Mouse (Mus musculus) kidney, adult 2 months (tissue): Measurements from ENCODE around the gene Arid1b. TPM values are rescaled to one million over a fixed set of nuclear protein-coding genes. Genes with fewer than 3 reads are reported as not detected.

ENCODE experiments used
- DNase-seq: peaks from one replicate; pipeline ENCODE4 v3.0.0; 2021
- H3K27ac ChIP-seq: fragments of 200-500 bp; 2 replicates; pipeline ENCODE4 v1.5.1; 2012; ENCODE audit warnings: low read depth, low read length, control low read depth, inconsistent platforms; ENCODE audit not compliant: insufficient read depth
- H3K27me3 ChIP-seq: fragments of 200-500 bp; replicated peaks from 2 replicates; pipeline ENCODE4 v1.6.1; 2012; ENCODE audit warnings: mild to moderate bottlenecking, moderate library complexity, low read length, inconsistent platforms; ENCODE audit not compliant: control insufficient read depth, insufficient read depth
- H3K36me3 ChIP-seq: fragments of 200-500 bp; 2 replicates; pipeline ENCODE4 v1.6.1; 2012; ENCODE audit warnings: mild to moderate bottlenecking, moderate library complexity, low read length, inconsistent platforms; ENCODE audit not compliant: control insufficient read depth, insufficient read depth
- H3K4me1 ChIP-seq: fragments of 200-500 bp; 2 replicates; pipeline ENCODE4 v1.6.1; 2011; ENCODE audit warnings: low read length; ENCODE audit not compliant: control insufficient read depth, insufficient read depth
- H3K4me3 ChIP-seq: fragments of 200-500 bp; 2 replicates; pipeline ENCODE4 v1.5.1; 2011; ENCODE audit warnings: mild to moderate bottlenecking, low read depth, low read length, control low read depth; ENCODE audit not compliant: insufficient read depth
- CTCF ChIP-seq: fragments of 200-500 bp; conservative IDR thresholded peaks from 2 replicates; pipeline ENCODE4 v1.5.1; 2011; ENCODE audit warnings: low read depth, mild to moderate bottlenecking, control low read depth, low read length, moderate library complexity, mixed read lengths; ENCODE audit not compliant: insufficient read depth, insufficient read length
- POLR2A ChIP-seq: fragments of 200-500 bp; IDR thresholded peaks from one replicate; pipeline ENCODE4 v1.6.1; 2011; ENCODE audit warnings: low read depth, low read length, control low read depth
- WGBS: fragments of 180-500 bp; shearing (Covaris S2); methylation state at CpG from one replicate; pipeline ENCODE4 v1.1.7; 2018; 5-methylcytosine and 5-hydroxymethylcytosine counted together
- polyA plus RNA-seq: library from polyadenylated mRNA; depleted of rRNA; stranded (reverse); fragments of >200 nt; gene quantifications from 2 replicates; pipeline ENCODE4 v1.2.3, GENCODE M21; 2012

Arid1b gene
- polyA plus RNA-seq, 1 experiment: 20.6 TPM

DNA sequence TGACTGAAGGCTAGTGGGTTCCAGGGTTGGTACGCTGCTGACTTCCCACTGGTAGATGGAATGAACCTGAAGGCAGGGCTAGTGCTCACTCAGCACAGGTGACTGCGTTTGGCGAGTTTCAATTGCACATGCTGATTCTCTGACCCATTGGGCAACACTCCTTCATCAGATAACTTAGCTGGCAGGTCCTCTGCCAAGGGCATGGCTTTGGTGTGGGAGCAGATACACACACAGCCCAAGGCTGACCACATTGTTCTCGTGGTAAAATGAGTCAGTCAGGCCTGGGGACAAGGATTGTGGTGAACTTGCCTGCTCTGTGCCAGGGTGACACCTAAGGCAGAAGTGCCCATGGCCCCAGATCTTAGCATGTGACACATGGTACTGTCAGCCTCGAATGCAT is 100.5 kb downstream of the Arid1b start:
- 45% methylated on average over 5 of the region's 5 CpGs for WGBS
- Histone ChIP-seq H3K36me3 (no peaks in the 10 kb centered on the region), H3K4me3 (no peak overlapping the region), H3K27ac (no peak overlapping the region), H3K4me1 (peaks cover 36% of the 10 kb centered on the region), H3K27me3 (no peaks in the 10 kb centered on the region)
- TF ChIP-seq CTCF (no peak), POLR2A (no peak)
- peak; percentile 58 for DNase-seq

DNA sequence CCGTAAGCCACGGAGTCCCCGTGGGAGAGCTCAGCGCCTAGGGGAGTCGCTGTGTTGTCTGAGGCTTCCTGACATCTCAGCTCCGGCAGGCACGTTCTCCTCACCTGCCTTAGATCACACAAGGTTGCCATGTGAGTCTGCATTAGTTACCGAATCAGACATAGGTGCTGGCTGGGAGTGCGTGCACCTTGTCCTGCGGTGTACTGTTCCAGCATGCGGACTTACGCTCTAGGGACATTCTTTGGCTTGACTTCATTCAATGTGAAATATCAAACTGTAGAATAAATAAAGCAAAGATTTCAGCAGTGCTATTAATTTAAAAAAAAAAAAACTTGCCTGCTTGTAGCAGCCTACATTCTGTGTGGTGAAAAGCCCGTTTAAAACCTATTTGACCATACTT is 101.6 kb downstream of the Arid1b start:
- DNase-seq: no peak
- Histone ChIP-seq H3K36me3 (no peaks in the 10 kb centered on the region), H3K27ac (peak overlapping the region; percentile 21; the same call in 1 of the 2 replicates), H3K4me1 (peaks cover 29% of the 10 kb centered on the region), H3K27me3 (no peaks in the 10 kb centered on the region), H3K4me3 (no peak overlapping the region)
- WGBS: 68% methylated on average over 13 of the region's 13 CpGs
- no peak for TF ChIP-seq POLR2A
- no peak for TF ChIP-seq CTCF

- 91% methylated on average over 4 of the region's 4 CpGs for WGBS
- H3K27ac ChIP-seq: peak overlapping the region; percentile 42; the same call in 1 of the 2 replicates
- no peak for DNase-seq
- peaks cover 26% of the 10 kb centered on the region for H3K4me1 ChIP-seq
- TF ChIP-seq POLR2A (no peak), CTCF (no peak)
- H3K27me3 ChIP-seq: no peaks in the 10 kb centered on the region
- H3K4me3 ChIP-seq: no peak overlapping the region
- H3K36me3 ChIP-seq: no peaks in the 10 kb centered on the region
These were observed 102.9 kb downstream of the Arid1b start for GRCm38 (mm10) chr17:5097046-5097445.

GRCm38 (mm10) chr17:5097545-5098475 is 103.7 kb downstream of the Arid1b start:
- Histone ChIP-seq H3K4me3 (no peak overlapping the region), H3K36me3 (no peaks in the 10 kb centered on the region), H3K27ac (peak overlapping the region; percentile 42), H3K4me1 (peaks cover 25% of the 10 kb centered on the region), H3K27me3 (no peaks in the 10 kb centered on the region)
- peak; percentile 60 for DNase-seq
- TF ChIP-seq CTCF (no peak), POLR2A (no peak)
- WGBS: 59% methylated on average over 21 of the region's 21 CpGs

- Histone ChIP-seq H3K4me1 (peaks cover 25% of the 10 kb centered on the region), H3K36me3 (no peaks in the 10 kb centered on the region), H3K27me3 (no peaks in the 10 kb centered on the region), H3K4me3 (no peak overlapping the region), H3K27ac (no peak overlapping the region)
- WGBS: 81% methylated on average over 7 of the region's 7 CpGs
- DNase-seq: no peak
- TF ChIP-seq CTCF (no peak), POLR2A (no peak)
These were observed 104.6 kb downstream of the Arid1b start for GRCm38 (mm10) chr17:5098727-5099126.

DNA sequence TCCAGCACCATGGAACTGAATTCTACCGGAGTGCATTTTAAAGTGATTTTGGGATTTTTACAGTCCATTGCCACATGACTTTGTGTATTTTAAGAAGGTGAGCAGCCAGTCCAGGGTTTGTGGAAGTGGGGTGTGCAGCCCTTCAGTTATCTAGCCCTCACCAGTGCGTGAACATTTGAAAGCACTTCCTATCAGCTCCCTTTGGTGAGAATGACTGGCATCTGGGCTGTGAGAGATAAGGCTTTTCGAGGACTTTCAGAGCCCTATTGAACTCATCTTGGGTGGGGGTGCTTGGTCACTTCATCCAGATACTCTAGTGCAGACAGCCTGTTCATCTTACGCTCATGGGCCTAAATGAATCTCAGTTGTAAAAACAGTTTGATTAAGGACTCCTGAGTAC is 105.1 kb downstream of the Arid1b start:
- DNase-seq: no peak
- TF ChIP-seq POLR2A (no peak), CTCF (no peak)
- H3K4me3 ChIP-seq: no peak overlapping the region
- peaks cover 25% of the 10 kb centered on the region for H3K4me1 ChIP-seq
- no peaks in the 10 kb centered on the region for H3K36me3 ChIP-seq
- no peaks in the 10 kb centered on the region for H3K27me3 ChIP-seq
- H3K27ac ChIP-seq: no peak overlapping the region
- WGBS: 73% methylated on average over 4 of the region's 4 CpGs

GRCm38 (mm10) chr17:5101157-5101556 is 107.0 kb downstream of the Arid1b start:
- 68% methylated on average over 8 of the region's 8 CpGs for WGBS

More at GRCm38 (mm10) chr17:5101157-5101556, 107.0 kb downstream of the Arid1b start:
- TF ChIP-seq POLR2A (no peak), CTCF (no peak)
- Histone ChIP-seq H3K4me3 (no peak overlapping the region), H3K4me1 (peaks cover 18% of the 10 kb centered on the region), H3K27ac (no peak overlapping the region), H3K27me3 (no peaks in the 10 kb centered on the region), H3K36me3 (no peaks in the 10 kb centered on the region)
- no peak for DNase-seq
